Mouse (Mus musculus) lung, embryonic 16.5 days (tissue): ENCODE measurements around the gene Slc6a5. TPM values are rescaled to one million over a fixed set of nuclear protein-coding genes. Genes with fewer than 3 reads are reported as not detected.
A peak's percentile ranks its signal among the peaks of the same experiment; 100 is the strongest.
"Not testable (repeated sequence)": the region's sequence is repeated elsewhere in the genome, so short reads cannot be mapped to it uniquely, and the experiment has no call there.

Experiments used
- ATAC-seq: fragments of 200-750 bp; cut with Nextera tagmentation; 2 replicates; pipeline ENCODE4 v1.8.0; 2017; ENCODE audit warnings: low read depth, mild to moderate bottlenecking, moderate library complexity
- H3K27ac ChIP-seq: fragments of 300-500 bp; sonication (generic); 2 replicates; pipeline ENCODE4 v1.5.1; 2014; ENCODE audit warnings: mild to moderate bottlenecking, control low read depth, low read length
- H3K27me3 ChIP-seq: fragments of 300-500 bp; sonication (generic); 2 replicates; pipeline ENCODE4 v1.6.1; 2014; ENCODE audit warnings: low read depth, low read length, mixed read lengths; ENCODE audit not compliant: control insufficient read depth, insufficient read depth
- H3K36me3 ChIP-seq: fragments of 300-500 bp; sonication (generic); 2 replicates; pipeline ENCODE4 v1.6.1; 2014; ENCODE audit warnings: low read length; ENCODE audit not compliant: control insufficient read depth, insufficient read depth
- H3K4me1 ChIP-seq: fragments of 300-500 bp; sonication (generic); replicated peaks from 2 replicates; pipeline ENCODE4 v1.6.1; 2014; ENCODE audit warnings: low read length, mixed read lengths; ENCODE audit not compliant: control insufficient read depth, insufficient read depth
- H3K4me2 ChIP-seq: fragments of 300-500 bp; sonication (generic); 2 replicates; pipeline ENCODE4 v1.6.1; 2014; ENCODE audit warnings: low read depth, low read length, control low read depth
- H3K4me3 ChIP-seq: fragments of 300-500 bp; sonication (generic); 2 replicates; pipeline ENCODE4 v1.5.1; 2014; ENCODE audit warnings: mild to moderate bottlenecking, low read length, control low read depth
- H3K9ac ChIP-seq: fragments of 300-500 bp; sonication (generic); 2 replicates; pipeline ENCODE4 v1.6.1; 2014; ENCODE audit warnings: low read length, control low read depth
- H3K9me3 ChIP-seq: fragments of 300-500 bp; sonication (generic); 2 replicates; pipeline ENCODE4 v1.6.1; 2016; ENCODE audit warnings: low read length; ENCODE audit not compliant: control insufficient read depth
- WGBS: fragments of 180-500 bp; shearing (Covaris S2); extraction: QIAGEN DNeasy Blood & Tissue Kit; methylation state at CpG from one replicate; pipeline ENCODE4 v1.1.7; 2014; 5-methylcytosine and 5-hydroxymethylcytosine counted together
- polyA plus RNA-seq: library from polyadenylated mRNA; unstranded; fragments of >200 nt; fragmentation: Nextera tagmentation; extraction: Ambion mirVana; gene quantifications from 2 replicates; pipeline ENCODE4 v1.2.1, GENCODE M21; 2015

Gene Slc6a5
- polyA plus RNA-seq, 1 experiment from 2014 or later, result not detected

DNA sequence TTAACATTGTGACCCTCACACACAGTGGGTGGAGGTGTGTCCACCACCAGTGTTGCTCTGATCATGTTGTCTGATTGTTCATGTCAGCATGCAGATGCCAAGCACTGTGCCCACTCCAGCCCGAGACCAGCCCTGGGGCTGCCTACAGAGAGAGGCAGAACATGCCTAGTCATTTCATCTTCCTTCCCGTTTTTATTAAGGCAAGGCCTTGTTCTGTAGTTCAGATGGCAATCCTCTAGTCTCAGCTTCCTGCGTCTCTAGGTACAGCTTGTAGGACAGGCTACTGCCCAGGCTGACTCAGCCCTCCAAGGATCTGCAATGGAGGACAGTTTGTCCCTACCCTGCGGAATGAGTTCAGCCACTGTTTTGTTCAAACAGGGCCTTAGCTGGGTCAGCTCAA is 13.0 kb downstream of the Slc6a5 start:
- peak overlapping the region; percentile 44 for H3K4me2 ChIP-seq
- no peak overlapping the region for H3K4me3 ChIP-seq
- H3K9ac ChIP-seq, result no peak overlapping the region
- ATAC-seq, result peak; percentile 66
- no peaks in the 10 kb centered on the region; the same call in 1 of the 2 replicates for H3K27me3 ChIP-seq
- H3K36me3 ChIP-seq, result no peaks in the 10 kb centered on the region
- H3K4me1 ChIP-seq, result peaks cover 4% of the 10 kb centered on the region
- no peak overlapping the region for H3K27ac ChIP-seq
- 48% methylated on average over 4 of the region's 4 CpGs for WGBS
- peaks cover 4% of the 10 kb centered on the region; the same call in 1 of the 2 replicates for H3K9me3 ChIP-seq

DNA sequence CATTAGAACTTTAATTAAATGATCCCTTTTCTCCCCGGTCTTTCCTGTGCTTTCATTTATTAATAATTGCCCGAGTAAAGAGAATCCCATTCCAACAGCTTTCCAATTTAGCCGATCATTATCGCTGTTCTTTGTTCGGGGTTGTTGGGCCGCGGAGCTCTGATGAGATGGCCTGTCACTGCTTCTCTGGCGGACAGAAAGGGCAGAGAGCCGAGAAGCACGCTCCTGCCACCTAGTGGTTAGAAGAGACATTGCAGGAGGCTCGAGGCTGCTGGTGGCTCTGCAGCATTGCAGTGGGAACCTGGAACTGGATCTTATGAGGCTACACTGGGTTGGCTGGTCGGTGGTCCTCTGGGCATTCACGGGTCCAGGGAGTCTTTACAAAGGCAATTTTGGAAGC is 13.4 kb downstream of the Slc6a5 start:
- peaks cover 4% of the 10 kb centered on the region for H3K4me1 ChIP-seq
- H3K4me2 ChIP-seq, result peak overlapping the region; percentile 44
- no peaks in the 10 kb centered on the region; the same call in 1 of the 2 replicates for H3K27me3 ChIP-seq
- no peak overlapping the region for H3K9ac ChIP-seq
- peak; percentile 76 for ATAC-seq
- no peak overlapping the region for H3K27ac ChIP-seq
- no peak overlapping the region for H3K4me3 ChIP-seq
- H3K36me3 ChIP-seq, result no peaks in the 10 kb centered on the region
- H3K9me3 ChIP-seq, result peaks cover 4% of the 10 kb centered on the region; the same call in 1 of the 2 replicates
- under 1% methylated on average over 13 of the region's 13 CpGs for WGBS

DNA sequence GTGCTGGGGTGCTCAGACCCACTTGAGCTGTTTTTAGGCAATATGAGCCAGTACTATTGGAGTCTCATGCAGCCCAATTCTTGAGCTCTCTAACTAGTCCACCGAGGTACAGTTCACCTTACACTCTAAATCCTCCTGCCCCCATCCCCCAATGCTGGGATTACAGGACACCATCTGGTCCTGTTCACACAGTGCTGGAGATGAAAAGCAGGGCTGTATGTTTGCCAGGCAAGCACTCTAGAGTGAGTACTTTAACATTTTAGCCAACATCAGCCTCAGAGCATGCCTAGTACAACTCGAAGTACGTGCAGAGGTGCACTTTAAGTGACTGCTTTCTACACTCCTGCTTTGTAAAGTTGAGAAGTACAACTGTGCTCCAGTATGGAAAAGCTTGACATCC is 18.6 kb downstream of the Slc6a5 start:
- no peak overlapping the region for H3K4me2 ChIP-seq
- ATAC-seq, result peak; percentile 90
- H3K4me3 ChIP-seq, result no peak overlapping the region
- H3K27me3 ChIP-seq, result no peaks in the 10 kb centered on the region
- WGBS, result 39% methylated on average over 3 of the region's 3 CpGs
- H3K36me3 ChIP-seq, result no peaks in the 10 kb centered on the region
- no peaks in the 10 kb centered on the region for H3K4me1 ChIP-seq
- no peaks in the 10 kb centered on the region for H3K9me3 ChIP-seq
- no peak overlapping the region for H3K9ac ChIP-seq
- H3K27ac ChIP-seq, result peak overlapping the region; percentile 31; the same call in 1 of the 2 replicates

DNA sequence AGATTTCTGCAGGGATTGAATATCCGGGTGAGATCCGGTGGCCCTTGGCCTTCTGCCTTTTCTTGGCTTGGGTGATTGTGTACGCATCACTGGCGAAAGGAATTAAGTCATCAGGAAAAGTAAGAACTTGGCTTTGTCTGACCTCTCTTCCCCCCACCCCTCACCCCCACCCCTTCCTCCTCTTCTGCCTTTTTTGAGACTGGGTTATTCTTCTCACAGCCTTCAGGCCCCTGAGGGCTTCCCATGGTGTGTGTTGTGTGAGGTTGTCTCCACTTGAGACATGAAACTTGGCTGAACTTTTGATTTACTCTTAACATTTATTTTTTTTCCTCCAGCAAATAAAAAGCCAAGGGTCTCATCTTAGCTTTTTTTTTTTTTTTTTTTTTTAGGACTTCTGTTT is 20.1 kb downstream of the Slc6a5 start:
- Histone ChIP-seq H3K4me3 (no peak overlapping the region), H3K27ac (no peak overlapping the region), H3K27me3 (no peaks in the 10 kb centered on the region), H3K4me2 (no peak overlapping the region), H3K36me3 (no peaks in the 10 kb centered on the region), H3K9me3 (no peaks in the 10 kb centered on the region), H3K9ac (no peak overlapping the region), H3K4me1 (no peaks in the 10 kb centered on the region)
- WGBS, result 56% methylated on average over 4 of the region's 4 CpGs
- no peak for ATAC-seq

DNA sequence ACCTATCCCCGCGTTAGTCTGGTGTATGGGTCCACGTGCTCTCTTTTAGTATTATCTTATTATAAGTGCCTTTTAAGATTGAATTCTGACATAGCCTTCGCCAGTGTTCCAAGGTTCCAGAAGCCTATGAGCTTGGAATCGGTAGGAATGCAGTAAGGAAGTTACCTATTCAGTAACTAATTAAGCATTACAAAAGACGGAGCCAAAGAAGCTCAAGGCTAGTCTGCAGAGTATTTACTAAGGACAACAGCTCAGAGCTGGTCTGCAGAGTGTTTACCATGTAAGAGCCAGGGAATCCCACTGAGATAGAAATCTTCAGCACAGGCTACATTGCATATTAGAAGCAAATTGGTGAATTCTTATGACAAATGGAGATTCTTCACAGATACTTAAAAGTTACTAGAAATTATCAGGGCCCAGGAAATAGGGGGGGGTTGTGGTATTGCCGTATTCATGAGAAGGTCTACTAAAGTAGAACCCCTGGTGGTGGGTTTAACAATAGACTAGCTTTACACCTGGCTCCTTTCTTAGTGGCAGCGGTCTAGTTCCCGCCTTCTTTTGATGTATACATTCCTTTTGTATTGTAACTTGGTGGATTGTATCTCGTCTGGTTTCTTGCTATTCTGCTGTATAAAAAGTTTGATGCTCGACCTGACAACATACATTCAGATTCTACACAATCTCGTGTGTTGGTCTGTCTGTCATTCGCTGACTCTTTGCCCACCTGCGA is 23.6 kb downstream of the Slc6a5 start:
- not testable (repeated sequence) for H3K9ac ChIP-seq, ATAC-seq, H3K4me2 ChIP-seq, H3K27ac ChIP-seq, H3K27me3 ChIP-seq, H3K9me3 ChIP-seq, H3K4me3 ChIP-seq, H3K4me1 ChIP-seq, H3K36me3 ChIP-seq
- 73% methylated on average over 14 of the region's 14 CpGs for WGBS

DNA sequence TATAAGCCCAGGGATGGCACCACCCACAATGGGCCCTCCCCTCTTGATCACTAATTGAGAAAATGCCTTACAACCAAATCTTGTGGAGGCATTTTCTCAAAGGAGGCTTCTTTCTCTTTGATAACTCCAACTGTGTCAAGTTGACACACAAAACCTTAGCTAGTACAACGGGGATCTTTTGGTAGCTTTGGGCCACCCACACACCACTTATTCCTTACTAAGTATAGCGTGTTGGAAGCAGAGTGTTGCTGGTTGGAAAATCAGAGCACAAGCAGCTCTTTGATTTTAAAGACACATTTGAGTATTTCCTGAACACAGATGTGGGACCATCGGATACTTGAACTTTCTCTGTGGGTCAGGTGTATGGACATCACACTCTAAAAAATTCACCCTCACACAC is 26.9 kb downstream of the Slc6a5 start:
- no peak for ATAC-seq
- Histone ChIP-seq H3K9ac (no peak overlapping the region), H3K27me3 (no peaks in the 10 kb centered on the region), H3K4me2 (no peak overlapping the region), H3K27ac (no peak overlapping the region), H3K4me3 (no peak overlapping the region), H3K4me1 (no peaks in the 10 kb centered on the region), H3K9me3 (no peaks in the 10 kb centered on the region), H3K36me3 (no peaks in the 10 kb centered on the region)
- WGBS, result 82% methylated on average over 3 of the region's 3 CpGs

DNA sequence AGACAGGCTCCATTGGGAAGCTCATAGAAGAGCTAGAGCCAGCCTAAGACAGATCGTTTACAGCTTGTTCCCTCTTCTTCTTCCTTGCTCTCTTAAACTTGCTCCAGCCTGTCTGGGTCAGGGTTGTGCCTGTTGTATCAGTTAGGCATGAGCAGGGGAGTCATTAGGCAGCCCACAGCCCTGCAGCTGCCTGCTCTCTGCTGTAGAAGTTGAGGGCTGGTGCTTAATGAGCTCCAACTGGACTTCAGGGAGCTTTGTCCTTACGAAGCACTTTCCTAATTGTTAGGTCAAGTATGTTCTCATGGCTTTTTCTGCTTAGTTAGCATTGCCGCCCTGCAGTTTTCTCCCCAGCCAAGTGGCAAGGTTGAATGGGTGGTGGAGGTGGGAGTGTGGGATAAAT is 32.1 kb downstream of the Slc6a5 start:
- H3K27me3 ChIP-seq, result no peaks in the 10 kb centered on the region
- no peaks in the 10 kb centered on the region for H3K36me3 ChIP-seq
- no peak overlapping the region for H3K9ac ChIP-seq
- no peak for ATAC-seq
- 59% methylated on average over 3 of the region's 3 CpGs for WGBS
- H3K27ac ChIP-seq, result no peak overlapping the region
- H3K4me2 ChIP-seq, result no peak overlapping the region
- no peak overlapping the region for H3K4me3 ChIP-seq
- H3K4me1 ChIP-seq, result no peaks in the 10 kb centered on the region
- no peaks in the 10 kb centered on the region for H3K9me3 ChIP-seq

DNA sequence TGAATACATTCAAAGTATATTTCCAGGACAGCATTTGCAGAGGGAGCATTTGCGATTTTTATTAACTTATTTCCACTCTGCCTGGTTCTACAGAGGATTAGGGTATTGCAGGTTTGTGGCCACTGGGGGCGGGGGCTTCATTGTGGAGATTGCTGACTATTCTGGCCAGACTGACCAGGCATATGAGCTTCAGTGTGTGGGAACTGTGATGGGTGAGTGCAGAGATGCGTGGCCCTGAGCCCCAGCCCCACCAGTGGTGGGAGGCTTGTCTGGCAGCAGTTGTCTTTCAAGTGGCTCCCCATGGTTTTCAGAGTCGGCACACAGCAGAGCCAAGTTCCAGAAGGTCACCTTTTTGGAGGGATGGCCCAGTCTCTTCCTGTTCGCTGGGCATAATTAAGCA is 32.5 kb downstream of the Slc6a5 start:
- 56% methylated on average over 5 of the region's 5 CpGs for WGBS
- no peak overlapping the region for H3K27ac ChIP-seq
- H3K9me3 ChIP-seq, result no peaks in the 10 kb centered on the region
- H3K9ac ChIP-seq, result no peak overlapping the region
- ATAC-seq, result no peak
- H3K4me1 ChIP-seq, result no peaks in the 10 kb centered on the region
- no peaks in the 10 kb centered on the region for H3K36me3 ChIP-seq
- H3K4me3 ChIP-seq, result no peak overlapping the region
- H3K4me2 ChIP-seq, result no peak overlapping the region
- no peaks in the 10 kb centered on the region for H3K27me3 ChIP-seq

DNA sequence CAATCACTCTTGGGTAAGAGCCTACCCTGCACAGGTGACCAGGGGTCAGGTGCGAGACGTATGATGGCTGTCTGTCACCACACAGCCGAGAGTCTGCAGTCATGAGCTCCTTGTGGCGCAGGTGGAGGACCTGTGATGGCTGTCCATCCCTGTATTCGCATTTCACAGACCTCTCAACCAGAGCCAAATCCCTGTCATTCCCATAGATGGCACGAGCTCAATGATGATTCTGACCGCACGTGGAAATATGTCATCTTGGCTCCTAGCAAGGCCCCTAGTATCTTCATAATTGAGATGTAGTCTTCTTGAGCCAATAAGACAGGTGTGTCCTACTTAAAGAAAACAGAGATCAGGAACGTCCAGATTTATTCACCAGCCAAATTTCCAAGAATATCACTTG is 36.7 kb downstream of the Slc6a5 start:
- H3K36me3 ChIP-seq, result no peaks in the 10 kb centered on the region
- 84% methylated on average over 9 of the region's 9 CpGs for WGBS
- H3K4me2 ChIP-seq, result no peak overlapping the region
- no peak overlapping the region for H3K9ac ChIP-seq
- no peak overlapping the region for H3K4me3 ChIP-seq
- no peak overlapping the region for H3K27ac ChIP-seq
- no peaks in the 10 kb centered on the region for H3K9me3 ChIP-seq
- no peaks in the 10 kb centered on the region for H3K4me1 ChIP-seq
- no peak for ATAC-seq
- H3K27me3 ChIP-seq, result no peaks in the 10 kb centered on the region
